Mouse (Mus musculus) CH12.LX (cell line): ENCODE data around the gene Zmynd10.

Experiments
- CTCF ChIP-seq, 2 experiments: IDR thresholded peaks in 1 of 2; conservative IDR thresholded peaks in 1 of 2; 2 replicates each; pipeline ENCODE4 v1.5.1; 2011 to 2012; ENCODE audit warnings: low read depth in 2 of 2, low read length in 2 of 2, improper control_type of control experiment in 1 of 2, inconsistent platforms in 1 of 2, mild to moderate bottlenecking in 1 of 2, moderate library complexity in 1 of 2
- MAFK ChIP-seq: IDR thresholded peaks from 2 replicates; pipeline ENCODE4 v1.6.1; 2011; ENCODE audit warnings: low read length, improper control_type of control experiment; ENCODE audit not compliant: insufficient replicate concordance
- ZC3H11A ChIP-seq: IDR thresholded peaks from 2 replicates; pipeline ENCODE4 v1.6.1; 2012; ENCODE audit warnings: low read depth, mild to moderate bottlenecking, inconsistent platforms, low read length, improper control_type of control experiment

DNA sequence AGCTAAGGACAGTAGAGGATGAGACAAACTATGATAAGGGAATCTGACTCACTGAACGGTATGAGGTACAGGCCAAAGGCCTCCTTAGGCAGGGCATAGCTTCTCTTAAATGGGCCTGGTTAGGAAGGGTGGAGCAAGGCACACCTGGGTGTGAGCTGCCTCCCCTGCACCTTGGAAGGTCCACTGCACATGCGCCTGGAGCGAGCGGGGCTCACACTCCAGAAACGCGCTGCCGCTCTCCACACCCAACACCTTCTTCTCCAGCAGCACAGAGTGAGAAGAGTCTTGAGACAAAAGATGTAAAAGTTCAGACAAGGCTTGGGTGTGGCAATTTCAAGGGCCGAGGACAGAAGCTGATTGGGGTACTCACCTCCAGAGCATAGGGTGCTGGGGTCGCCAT, 52.3 kb downstream of the Zmynd10 start:
- TF ChIP-seq ZC3H11A = no peak
- no peak for TF ChIP-seq MAFK
- TF ChIP-seq CTCF (conservative IDR thresholded peaks at IDR 0.05 in 1 of 2, IDR thresholded peaks at IDR 0.05 in 1 of 2; ENCODE audit: low read depth in 2 of 2, low read length in 2 of 2) = no peak
